Mouse (Mus musculus): ENCODE measurements around the gene Pin1. TPM values are rescaled to one million over a fixed set of nuclear protein-coding genes. Genes with fewer than 3 reads are reported as not detected.

The Pin1 gene
- total and polyA plus RNA-seq, 3 experiments: 17.8 to 20.8 (median 18.6) TPM

- DNase-seq: no peak
- H3K27me3 ChIP-seq (ENCODE audit: control insufficient read depth, insufficient read depth, low read length): no peaks in the 10 kb centered on the region
- H3K4me3 ChIP-seq: no peak overlapping the region
- no peak overlapping the region for H3K27ac ChIP-seq
- TF ChIP-seq EP300 (IDR thresholded peaks at IDR 0.05; ENCODE audit: insufficient read depth, low read depth, low read length) (no peak), POLR2A (IDR thresholded peaks at IDR 0.05; ENCODE audit: insufficient read depth, low read depth, low read length) (no peak), CTCF (IDR thresholded peaks at IDR 0.05) (no peak)
- no peaks in the 10 kb centered on the region for H3K4me1 ChIP-seq (ENCODE audit: control insufficient read depth, insufficient read depth, low read length)
- no peak overlapping the region for H3K9ac ChIP-seq (ENCODE audit: low read depth, low read length)
- no peaks in the 10 kb centered on the region for H3K79me2 ChIP-seq (replicated peaks; ENCODE audit: control insufficient read depth, insufficient read depth, low read length)
- intact Hi-C loops (cut with DNase I): no loop called here
- 10% methylated on average over 7 of the region's 7 CpGs for WGBS
- H3K36me3 ChIP-seq (ENCODE audit: control insufficient read depth, insufficient read depth, low read length): no peaks in the 10 kb centered on the region
Observed at GRCm38 (mm10) chr9:20666510-20667034, 14.7 kb downstream of the Pin1 start.

GRCm38 (mm10) chr9:20668065-20668464, 16.2 kb downstream of the Pin1 start:
- Histone ChIP-seq H3K36me3 (ENCODE audit: control insufficient read depth, insufficient read depth, low read length) (no peaks in the 10 kb centered on the region), H3K9ac (ENCODE audit: low read depth, low read length) (no peak overlapping the region), H3K27ac (no peak overlapping the region), H3K27me3 (ENCODE audit: control insufficient read depth, insufficient read depth, low read length) (no peaks in the 10 kb centered on the region), H3K4me3 (no peak overlapping the region), H3K79me2 (replicated peaks; ENCODE audit: control insufficient read depth, insufficient read depth, low read length) (no peaks in the 10 kb centered on the region), H3K4me1 (ENCODE audit: control insufficient read depth, insufficient read depth, low read length) (no peaks in the 10 kb centered on the region)
- intact Hi-C loops (cut with DNase I): no loop called here
- WGBS: 91% methylated on average over 22 of the region's 22 CpGs
- no peak for TF ChIP-seq EP300 (IDR thresholded peaks at IDR 0.05; ENCODE audit: insufficient read depth, low read depth, low read length)
- DNase-seq: no peak

GRCm38 (mm10) chr9:20672047-20672446, 20.2 kb downstream of the Pin1 start:
- DNase-seq: no peak
- Histone ChIP-seq H3K36me3 (ENCODE audit: control insufficient read depth, insufficient read depth, low read length) (no peaks in the 10 kb centered on the region), H3K9ac (ENCODE audit: low read depth, low read length) (no peak overlapping the region), H3K79me2 (replicated peaks; ENCODE audit: control insufficient read depth, insufficient read depth, low read length) (no peaks in the 10 kb centered on the region), H3K4me3 (no peak overlapping the region), H3K4me1 (ENCODE audit: control insufficient read depth, insufficient read depth, low read length) (no peaks in the 10 kb centered on the region), H3K27me3 (ENCODE audit: control insufficient read depth, insufficient read depth, low read length) (no peaks in the 10 kb centered on the region), H3K27ac (no peak overlapping the region)
- WGBS: 71% methylated on average over 16 of the region's 16 CpGs
- no peak for TF ChIP-seq CTCF (IDR thresholded peaks at IDR 0.05)
- no peak for TF ChIP-seq EP300 (IDR thresholded peaks at IDR 0.05; ENCODE audit: insufficient read depth, low read depth, low read length)
- no peak for TF ChIP-seq POLR2A (IDR thresholded peaks at IDR 0.05; ENCODE audit: insufficient read depth, low read depth, low read length)
- intact Hi-C loops (cut with DNase I): no loop called here

- intact Hi-C loops (cut with DNase I): no loop called here
- 92% methylated on average over 12 of the region's 12 CpGs for WGBS
- no peak for DNase-seq
- H3K27me3 ChIP-seq (ENCODE audit: control insufficient read depth, insufficient read depth, low read length): no peaks in the 10 kb centered on the region
- H3K4me3 ChIP-seq: no peak overlapping the region
- TF ChIP-seq EP300 (IDR thresholded peaks at IDR 0.05; ENCODE audit: insufficient read depth, low read depth, low read length) (no peak), POLR2A (IDR thresholded peaks at IDR 0.05; ENCODE audit: insufficient read depth, low read depth, low read length) (no peak), CTCF (IDR thresholded peaks at IDR 0.05) (no peak)
- H3K4me1 ChIP-seq (ENCODE audit: control insufficient read depth, insufficient read depth, low read length): no peaks in the 10 kb centered on the region
- H3K9ac ChIP-seq (ENCODE audit: low read depth, low read length): no peak overlapping the region
- H3K27ac ChIP-seq: no peak overlapping the region
- no peaks in the 10 kb centered on the region for H3K36me3 ChIP-seq (ENCODE audit: control insufficient read depth, insufficient read depth, low read length)
- H3K79me2 ChIP-seq (replicated peaks; ENCODE audit: control insufficient read depth, insufficient read depth, low read length): no peaks in the 10 kb centered on the region
Observed at GRCm38 (mm10) chr9:20677892-20678291, 26.0 kb downstream of the Pin1 start.

GRCm38 (mm10) chr9:20680378-20680958, 28.6 kb downstream of the Pin1 start:
- TF ChIP-seq EP300 (IDR thresholded peaks at IDR 0.05; ENCODE audit: insufficient read depth, low read depth, low read length) (no peak), CTCF (IDR thresholded peaks at IDR 0.05) (no peak), POLR2A (IDR thresholded peaks at IDR 0.05; ENCODE audit: insufficient read depth, low read depth, low read length) (no peak)
- Histone ChIP-seq H3K36me3 (ENCODE audit: control insufficient read depth, insufficient read depth, low read length) (no peaks in the 10 kb centered on the region), H3K4me1 (ENCODE audit: control insufficient read depth, insufficient read depth, low read length) (no peaks in the 10 kb centered on the region), H3K27me3 (ENCODE audit: control insufficient read depth, insufficient read depth, low read length) (no peaks in the 10 kb centered on the region), H3K79me2 (replicated peaks; ENCODE audit: control insufficient read depth, insufficient read depth, low read length) (no peaks in the 10 kb centered on the region), H3K27ac (no peak overlapping the region), H3K9ac (ENCODE audit: low read depth, low read length) (no peak overlapping the region), H3K4me3 (no peak overlapping the region)
- intact Hi-C loops (cut with DNase I): no loop called here
- no peak for DNase-seq
- 84% methylated on average over 9 of the region's 9 CpGs for WGBS

GRCm38 (mm10) chr9:20681546-20682388, 29.9 kb downstream of the Pin1 start:
- no peak overlapping the region for H3K27ac ChIP-seq
- H3K4me1 ChIP-seq (ENCODE audit: control insufficient read depth, insufficient read depth, low read length): no peaks in the 10 kb centered on the region
- TF ChIP-seq EP300 (IDR thresholded peaks at IDR 0.05; ENCODE audit: insufficient read depth, low read depth, low read length): no peak
- no peak for TF ChIP-seq POLR2A (IDR thresholded peaks at IDR 0.05; ENCODE audit: insufficient read depth, low read depth, low read length)
- no peak for TF ChIP-seq CTCF (IDR thresholded peaks at IDR 0.05)
- H3K9ac ChIP-seq (ENCODE audit: low read depth, low read length): no peak overlapping the region
- no peak overlapping the region for H3K4me3 ChIP-seq
- no peak for DNase-seq
- H3K79me2 ChIP-seq (replicated peaks; ENCODE audit: control insufficient read depth, insufficient read depth, low read length): no peaks in the 10 kb centered on the region
- 50% methylated on average over 7 of the region's 7 CpGs for WGBS
- intact Hi-C loops (cut with DNase I): no loop called here
- no peaks in the 10 kb centered on the region for H3K36me3 ChIP-seq (ENCODE audit: control insufficient read depth, insufficient read depth, low read length)
- H3K27me3 ChIP-seq (ENCODE audit: control insufficient read depth, insufficient read depth, low read length): no peaks in the 10 kb centered on the region
